Mouse (Mus musculus) mesoderm, embryonic 11.5 days (tissue): Measurements from ENCODE around the gene Nt5c2.
"Not testable (repeated sequence)": the region's sequence is repeated elsewhere in the genome, so short reads cannot be mapped to it uniquely, and the experiment has no call there.

Experiments
- DNase-seq: peaks from one replicate; pipeline ENCODE4 v3.0.0-alpha.2; 2012; ENCODE audit warnings: low read depth, low spot score

The Nt5c2 gene

DNA sequence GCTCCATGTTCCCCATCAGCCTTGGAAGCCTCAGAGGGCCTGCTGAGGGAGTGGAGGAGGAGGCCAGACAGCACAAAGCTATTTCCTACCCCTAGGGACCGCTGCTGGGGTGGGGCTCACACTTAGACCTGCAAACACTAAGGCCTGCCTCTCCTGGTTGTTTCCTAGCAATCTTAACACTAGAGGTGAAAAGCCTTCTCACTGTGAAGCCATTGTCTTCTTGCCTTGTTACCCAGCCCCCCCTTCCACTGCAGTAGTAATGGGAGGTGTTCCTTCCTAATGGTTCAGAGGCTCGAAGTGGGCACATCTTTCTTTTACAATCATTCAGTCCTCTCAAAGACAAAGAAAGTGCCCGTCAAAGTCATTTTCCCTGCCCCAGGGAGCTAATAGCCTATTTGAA lies 2.9 kb upstream of the Nt5c2 start:
- DNase-seq: no peak

DNA sequence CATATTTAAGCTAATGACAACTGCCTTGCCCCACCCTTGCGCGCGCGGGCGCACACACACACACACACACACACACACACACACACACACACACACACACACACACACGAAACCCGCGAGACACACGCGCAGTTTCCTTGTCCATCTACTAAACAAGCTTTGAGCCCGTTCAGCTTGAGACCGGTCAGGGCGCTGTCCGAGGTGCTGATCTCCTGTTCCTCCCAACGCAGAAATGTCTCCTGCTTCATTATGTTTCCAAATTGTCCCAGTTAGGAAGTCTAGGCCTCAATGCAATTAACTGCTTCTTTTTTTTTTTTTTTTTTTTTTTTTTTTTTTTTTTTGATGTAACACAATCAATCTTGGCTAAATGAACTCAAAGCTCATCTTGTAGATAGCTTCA lies 1.5 kb upstream of the Nt5c2 start:
- DNase-seq: peak; percentile 87

DNA sequence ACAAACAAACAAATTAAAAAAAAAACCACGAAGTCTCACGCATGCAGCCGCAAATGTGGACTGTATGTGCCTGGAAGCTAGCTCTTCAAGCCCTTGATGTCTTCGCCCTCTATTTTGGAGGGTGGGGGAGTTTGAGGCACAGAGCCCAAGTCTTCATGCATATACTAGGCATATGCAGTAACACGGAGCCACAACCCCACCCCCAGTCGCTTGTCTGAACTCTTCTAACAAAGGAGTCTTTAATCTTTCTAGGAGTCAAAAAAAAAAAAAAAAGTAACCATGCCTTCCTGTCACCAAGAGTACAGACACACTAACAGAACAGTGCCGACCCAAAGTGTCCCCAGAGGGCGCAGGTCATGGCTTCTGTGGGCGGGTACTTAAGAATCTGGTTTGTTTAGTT lies 1.0 kb upstream of the Nt5c2 start:
- no peak for DNase-seq

DNA sequence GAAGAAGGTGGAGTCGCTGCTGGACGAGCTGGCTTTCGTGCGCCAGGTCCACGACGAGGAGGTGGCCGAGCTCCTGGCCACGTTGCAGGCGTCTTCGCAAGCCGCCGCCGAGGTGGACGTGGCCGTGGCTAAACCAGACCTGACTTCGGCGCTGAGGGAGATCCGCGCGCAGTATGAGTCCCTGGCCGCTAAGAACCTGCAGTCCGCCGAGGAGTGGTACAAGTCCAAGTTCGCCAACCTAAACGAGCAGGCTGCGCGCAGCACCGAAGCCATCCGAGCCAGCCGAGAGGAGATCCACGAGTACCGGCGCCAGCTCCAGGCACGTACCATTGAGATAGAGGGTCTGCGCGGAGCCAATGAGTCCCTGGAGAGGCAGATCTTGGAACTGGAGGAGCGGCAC lies 443 bp upstream of the Nt5c2 start:
- DNase-seq: no peak

DNA sequence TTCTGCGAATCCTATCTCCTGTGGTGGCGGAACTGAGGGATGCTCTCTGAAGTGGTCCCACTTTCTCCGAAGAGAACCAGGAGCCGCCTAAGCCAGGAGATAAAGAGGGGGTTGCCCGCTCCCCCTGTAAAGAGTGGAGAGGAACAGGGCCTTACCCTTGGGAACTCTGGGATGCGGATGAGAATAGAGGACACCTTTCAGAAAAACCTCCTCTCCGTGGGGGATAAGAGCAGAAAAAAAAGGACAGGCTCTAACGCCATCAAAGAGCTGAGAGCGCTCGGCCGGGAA lies 850 bp downstream of the Nt5c2 start:
- DNase-seq: no peak

DNA sequence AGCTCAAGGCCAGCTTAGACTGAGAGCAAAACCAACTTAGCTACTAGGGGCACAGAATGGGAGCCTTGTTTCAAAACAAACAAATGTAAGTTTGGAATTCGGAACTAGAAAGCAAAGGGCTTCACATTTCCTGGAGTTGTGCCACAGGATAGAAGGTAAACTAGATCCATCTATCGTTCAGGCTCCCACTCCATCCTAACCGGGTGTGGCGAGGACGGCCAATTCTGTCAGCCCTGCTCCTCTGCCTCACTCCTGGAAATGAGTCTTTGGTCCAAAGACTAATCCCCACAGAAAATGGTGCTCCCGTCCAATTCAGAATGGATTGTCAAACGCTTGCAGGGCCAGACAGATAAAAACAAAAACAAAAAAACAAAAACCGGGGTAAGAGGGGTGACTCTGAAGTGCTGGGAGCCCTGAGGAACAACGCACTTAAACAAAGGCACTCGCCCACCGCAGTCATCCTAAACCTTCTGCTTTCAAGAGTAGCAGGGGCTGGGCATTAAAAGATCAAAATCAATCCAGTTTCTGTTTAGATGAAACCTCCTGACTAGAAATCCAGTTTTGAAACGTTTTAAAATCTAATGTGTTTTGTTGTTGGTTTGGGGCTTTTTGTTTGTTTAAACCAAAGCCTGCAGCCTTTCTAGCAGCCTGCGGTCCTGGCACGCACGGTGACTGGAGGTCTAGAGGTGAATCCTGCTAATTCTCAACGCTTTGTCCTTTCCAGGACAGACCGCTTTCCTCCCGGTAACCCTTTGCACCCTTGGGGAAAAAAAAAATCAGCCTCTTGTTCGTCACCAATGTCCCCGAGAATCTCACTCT lies 1.4 kb downstream of the Nt5c2 start:
- DNase-seq: no peak

DNA sequence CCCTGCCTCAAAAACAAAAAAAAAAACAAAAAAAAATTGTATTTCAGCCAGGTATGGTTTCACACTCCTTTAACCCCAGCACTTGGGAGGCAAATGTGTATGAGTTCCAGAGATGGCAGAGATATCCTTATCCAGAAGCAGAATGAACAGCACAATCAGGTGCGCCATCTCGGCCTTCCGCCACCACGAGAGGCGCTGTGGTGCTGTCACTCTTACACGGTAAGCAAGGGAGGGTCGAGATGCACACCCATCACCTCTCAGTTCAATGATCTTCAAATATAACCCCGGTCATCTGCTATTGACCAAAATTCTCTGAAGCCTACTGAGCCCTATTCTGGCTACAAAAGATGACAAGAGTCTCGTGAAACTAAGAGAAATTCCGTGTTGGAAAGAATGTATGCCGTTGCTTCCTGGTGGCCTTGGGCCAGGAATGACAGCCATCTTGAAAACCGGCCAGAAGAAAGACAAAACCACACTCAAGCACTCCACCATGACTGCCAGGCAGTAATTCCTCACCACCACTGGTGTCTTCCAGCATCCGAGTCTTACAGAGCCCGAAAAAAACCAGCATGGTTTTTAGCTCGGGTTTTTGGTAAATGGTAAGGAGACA lies 2.3 kb downstream of the Nt5c2 start:
- no peak for DNase-seq

DNA sequence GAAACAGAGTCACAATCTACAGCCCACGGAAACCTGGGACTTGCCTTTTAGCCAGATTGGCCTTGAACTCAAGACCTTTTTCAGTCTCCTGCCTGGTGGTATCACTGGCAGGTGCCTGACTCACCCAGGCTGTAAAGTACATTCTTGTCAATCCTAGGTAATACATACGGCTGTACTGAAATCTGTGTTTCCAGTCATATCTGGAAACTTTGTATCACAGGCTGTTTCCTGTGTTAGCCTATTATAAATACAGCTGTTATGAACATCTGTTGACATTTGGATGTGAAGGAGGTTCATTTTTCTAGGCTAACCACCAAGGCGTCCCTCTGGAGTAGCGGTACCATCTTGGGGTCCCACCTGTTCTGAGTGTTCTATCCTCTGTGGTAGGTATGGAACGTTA lies 5.0 kb downstream of the Nt5c2 start:
- DNase-seq: no peak

DNA sequence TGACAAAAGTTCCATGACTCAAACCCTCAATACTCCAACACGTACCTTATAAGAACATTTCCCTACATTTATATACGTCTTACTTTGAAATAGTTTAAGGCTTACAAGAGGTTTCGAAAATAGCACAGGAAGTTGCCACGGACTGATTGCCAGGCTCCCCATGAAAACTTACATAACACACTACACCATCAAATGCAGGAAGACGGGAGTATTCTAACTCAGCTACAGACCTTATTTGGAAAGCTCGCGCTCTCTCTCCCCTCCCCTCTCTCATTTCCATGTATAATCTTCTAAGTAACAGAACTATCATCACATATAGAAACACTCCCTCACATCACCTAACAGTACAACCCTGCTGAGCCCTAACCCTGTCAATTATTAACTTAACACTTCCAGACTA lies 5.5 kb downstream of the Nt5c2 start:
- DNase-seq: no peak

DNA sequence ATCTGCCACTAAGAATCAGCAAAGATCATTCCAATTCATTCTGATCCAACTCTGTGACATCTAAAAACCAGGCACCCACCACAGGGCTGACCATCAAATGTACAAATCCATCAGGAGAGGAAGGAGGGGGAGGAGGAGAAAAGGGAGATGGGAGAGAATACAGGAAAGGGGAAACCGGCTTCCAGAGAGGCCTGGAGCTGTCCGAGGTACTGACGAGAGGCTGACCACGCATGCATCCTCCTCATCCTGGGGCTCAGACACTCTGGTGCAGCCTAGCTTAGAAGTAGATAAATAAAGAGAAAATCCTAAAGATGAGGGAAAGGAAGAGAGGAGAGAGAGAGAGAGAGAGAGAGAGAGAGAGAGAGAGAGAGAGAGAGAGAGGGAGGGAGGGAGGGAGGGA lies 8.6 kb downstream of the Nt5c2 start:
- DNase-seq: peak; percentile 75

DNA sequence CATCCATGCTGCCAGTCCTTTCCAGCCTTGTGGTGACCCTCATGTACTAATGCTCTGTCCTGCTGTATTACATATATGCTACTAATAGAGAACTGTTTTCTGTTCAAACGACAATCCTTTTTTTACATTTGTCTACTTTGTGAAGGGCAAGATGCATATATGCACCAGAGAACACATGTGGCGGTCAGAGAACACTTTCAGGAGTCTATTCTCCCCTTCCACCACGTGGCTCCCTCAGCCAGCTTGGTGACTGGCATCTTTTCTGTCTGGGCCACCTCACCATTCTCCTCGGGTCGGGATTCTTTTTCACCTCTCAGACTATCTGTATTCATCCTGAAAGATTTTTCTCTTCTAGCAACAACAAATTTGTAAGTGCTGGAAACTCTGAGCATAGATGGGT lies 9.1 kb downstream of the Nt5c2 start:
- no peak for DNase-seq

DNA sequence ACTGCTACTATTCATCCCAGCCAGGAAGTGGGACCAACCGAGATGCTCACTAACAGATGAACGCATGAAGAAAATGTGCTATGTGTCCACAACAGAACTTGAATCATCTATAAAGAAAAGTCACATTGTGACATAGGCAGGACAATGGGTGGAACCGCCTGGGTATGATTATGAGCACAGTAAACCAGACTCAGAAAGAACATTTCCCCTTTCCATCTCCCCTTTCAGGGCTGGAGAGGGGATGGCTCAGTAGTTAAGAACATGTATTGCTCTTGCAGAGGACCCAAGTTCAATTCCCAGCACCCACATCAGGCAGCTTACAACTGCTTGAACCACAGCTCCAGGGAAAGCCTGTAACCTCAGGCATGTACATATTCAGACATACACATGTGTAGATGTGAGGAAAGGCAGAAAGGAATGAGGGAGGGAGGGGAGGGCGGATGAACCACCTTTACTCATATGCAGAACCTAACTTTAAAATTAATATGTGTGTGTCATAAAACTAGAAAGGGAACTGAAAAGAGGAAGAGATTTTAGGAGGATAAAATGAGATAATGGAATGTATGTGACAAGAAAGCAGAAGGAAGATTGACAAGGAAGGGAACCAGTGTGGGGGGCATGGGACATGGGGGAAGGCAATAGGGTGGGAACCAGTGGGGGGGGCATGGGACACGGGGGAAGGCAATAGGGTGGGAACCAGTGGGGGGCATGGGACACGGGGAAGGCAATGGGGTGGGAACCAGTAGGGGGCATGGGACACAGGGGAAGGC lies 11.0 kb downstream of the Nt5c2 start:
- DNase-seq: no peak

DNA sequence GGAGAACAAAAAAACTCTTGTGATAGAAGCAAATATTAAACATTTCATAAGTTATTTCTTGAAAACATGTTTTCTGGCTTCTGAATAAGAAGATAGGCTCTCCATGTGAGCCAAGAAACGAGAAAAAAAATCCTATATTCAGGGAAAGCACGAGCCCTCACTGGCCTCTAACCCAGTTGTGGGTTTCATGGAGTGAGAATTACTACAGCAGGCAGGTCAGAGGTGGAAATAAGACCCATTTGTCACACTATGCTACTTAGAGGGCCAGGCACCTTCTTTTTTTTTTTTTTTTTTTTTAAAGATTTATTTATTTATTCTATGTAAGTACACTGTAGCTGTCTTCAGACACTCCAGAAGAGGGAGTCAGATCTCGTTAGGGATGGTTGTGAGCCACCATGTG lies 14.6 kb downstream of the Nt5c2 start:
- not testable (repeated sequence) for DNase-seq

DNA sequence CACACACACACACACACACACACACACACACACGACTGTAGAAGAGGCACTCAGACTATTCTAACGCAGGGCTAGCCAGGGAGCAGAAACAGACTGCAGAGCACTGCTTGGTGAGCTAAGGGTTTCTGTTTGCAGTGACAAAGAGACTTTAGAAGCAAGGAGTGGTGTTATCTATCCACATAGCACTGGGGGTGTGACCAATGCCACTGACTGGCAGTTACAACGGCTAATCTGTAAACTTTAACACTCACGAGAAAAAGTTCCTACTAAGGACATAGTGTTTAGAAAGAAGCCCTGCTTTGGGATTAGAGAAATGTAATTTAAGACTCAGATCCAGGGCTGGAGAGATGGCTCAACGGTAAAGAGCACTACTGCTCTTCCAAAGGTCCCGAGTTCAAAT lies 15.2 kb downstream of the Nt5c2 start:
- DNase-seq: no peak

DNA sequence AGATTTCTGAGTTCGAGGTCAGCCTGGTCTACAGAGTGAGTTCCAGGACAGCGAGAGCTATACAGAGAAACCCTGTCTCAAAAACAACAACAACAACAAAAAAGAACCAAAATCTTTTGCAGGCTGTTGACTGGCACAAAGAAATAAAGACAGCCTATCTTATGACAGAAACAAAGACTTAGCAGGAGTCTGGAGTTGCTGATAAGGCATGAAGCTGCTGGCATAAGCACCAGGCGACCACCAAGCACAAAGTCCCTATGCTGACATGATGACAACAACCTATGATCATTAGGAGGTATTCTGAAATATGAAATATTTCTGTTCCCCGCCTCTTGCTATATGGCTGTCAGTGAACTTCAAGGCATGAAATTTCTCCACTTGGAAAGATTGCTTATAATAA lies 16.0 kb downstream of the Nt5c2 start:
- no peak for DNase-seq

DNA sequence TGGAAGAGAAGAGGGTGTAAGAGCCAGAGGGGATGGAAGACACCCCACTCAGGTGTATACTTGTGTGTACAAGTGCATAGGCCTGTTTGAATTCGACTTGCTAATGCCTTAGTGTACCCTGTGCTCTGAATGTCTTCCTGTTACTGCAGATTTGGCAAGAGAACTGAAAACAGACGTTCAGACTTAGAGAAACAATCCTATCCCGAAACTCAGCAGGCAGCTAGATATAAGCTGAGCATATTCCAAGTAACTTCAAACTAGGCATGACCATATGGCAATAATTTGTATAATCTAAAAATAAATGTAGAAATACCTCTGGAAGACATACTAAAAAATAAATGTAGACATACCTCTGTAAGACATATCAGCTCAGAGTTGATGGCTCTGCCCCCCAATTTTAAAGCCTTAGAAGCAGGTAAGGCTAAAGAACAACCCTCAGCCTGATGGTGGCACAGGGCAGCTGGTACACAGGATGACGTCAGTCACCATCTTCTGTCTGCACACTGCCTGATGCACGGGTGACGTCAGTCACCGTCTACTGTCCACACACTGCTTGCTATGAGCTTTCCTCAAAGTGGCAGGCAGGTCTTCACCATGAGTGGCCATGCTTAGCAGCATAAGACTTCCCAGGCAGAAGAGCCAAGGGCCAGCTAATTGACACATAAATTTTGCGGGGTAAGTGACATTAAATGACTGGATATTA lies 16.6 kb downstream of the Nt5c2 start:
- DNase-seq: no peak

DNA sequence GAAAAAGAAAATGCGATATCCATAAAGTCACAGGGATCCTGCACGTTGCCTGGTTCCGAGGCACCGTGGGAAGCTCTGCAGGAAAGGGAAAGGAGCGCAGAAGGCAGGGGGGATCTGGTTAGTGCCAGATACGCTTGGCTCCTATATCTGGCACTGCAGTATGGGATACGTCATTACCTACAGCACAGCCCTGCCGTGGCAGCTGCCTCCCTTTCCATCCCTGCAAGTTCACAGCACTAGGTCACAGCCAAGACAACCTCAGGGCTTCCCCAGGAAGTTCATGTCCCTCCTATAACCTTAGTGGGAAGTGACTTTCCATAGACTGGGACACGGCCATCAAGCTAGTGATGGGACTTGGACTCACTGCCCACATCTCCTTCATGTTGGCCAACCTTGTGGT lies 18.9 kb downstream of the Nt5c2 start:
- DNase-seq: no peak

DNA sequence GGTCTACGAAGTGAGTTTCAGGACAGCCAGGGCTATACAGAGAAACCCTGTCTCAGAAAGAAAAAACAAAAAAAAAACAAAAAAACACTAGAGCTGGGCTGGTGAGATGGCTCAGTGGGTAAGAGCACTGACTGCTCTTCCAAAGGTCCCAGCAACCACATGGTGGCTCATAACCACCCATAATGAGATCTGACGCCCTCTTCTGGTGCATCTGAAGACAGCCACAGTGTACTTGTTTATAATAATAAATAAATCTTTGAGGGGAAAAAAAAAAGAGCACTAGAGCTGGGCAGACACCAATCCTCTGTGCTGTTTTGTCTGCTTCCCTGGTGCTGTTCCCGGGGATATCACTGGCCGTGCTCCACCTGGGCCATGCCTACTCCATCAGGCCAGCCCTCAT lies 22.6 kb downstream of the Nt5c2 start:
- DNase-seq: not testable (repeated sequence)

DNA sequence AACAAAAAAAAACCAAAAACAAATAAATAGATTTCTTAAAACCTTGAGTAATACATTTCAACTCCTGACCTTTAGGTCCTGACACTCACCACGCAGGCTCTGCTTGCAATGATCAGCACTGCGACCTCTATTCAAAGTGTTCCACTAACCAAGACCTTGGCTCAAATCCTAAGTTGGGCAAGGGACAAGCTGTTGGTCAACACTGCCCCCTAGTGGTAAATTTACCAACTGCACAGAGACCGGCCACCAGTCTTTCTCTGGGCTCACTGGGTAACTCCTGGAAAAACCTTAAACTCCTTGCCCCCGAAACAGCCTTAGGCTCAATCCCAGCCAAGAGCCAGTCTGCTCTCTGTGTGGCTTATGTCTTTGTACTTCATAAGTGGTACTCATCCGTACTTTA lies 23.8 kb downstream of the Nt5c2 start:
- peak; percentile 85 for DNase-seq

DNA sequence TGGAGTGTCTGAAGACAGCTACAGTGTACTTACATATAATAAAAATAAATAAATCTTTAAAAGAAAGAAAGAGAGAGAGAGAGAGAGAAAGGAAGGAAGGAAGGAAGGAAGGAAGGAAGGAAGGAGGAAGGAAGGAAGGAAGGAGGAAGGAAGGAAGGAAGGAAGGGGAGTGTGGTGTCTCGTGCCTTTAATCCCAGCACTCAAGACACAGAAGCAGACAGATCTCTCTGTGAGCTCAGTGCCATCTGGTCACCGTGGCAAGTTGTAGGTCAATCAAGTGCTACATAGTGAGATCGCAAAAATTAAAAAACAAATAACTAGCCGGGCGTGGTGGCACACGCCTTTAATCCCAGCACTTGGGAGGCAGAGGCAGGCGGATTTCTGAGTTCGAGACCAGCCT lies 24.3 kb downstream of the Nt5c2 start:
- DNase-seq: not testable (repeated sequence)

DNA sequence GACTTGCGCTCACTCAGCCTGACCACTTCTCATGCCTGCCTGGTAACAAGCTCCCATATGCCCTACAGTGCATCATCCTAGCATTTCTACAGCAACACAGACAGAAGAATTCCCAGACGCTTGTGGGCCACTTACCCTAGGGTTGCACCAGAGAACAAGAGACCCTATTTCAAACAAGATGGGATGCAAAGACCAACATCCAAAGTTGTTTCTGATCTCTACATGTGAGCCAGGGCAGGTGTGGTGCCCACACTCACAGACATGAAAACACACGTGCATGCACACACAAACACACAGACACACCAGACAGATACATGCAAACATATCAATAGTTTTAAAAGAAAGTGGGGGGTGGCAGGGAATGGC lies 24.8 kb downstream of the Nt5c2 start:
- DNase-seq: no peak

DNA sequence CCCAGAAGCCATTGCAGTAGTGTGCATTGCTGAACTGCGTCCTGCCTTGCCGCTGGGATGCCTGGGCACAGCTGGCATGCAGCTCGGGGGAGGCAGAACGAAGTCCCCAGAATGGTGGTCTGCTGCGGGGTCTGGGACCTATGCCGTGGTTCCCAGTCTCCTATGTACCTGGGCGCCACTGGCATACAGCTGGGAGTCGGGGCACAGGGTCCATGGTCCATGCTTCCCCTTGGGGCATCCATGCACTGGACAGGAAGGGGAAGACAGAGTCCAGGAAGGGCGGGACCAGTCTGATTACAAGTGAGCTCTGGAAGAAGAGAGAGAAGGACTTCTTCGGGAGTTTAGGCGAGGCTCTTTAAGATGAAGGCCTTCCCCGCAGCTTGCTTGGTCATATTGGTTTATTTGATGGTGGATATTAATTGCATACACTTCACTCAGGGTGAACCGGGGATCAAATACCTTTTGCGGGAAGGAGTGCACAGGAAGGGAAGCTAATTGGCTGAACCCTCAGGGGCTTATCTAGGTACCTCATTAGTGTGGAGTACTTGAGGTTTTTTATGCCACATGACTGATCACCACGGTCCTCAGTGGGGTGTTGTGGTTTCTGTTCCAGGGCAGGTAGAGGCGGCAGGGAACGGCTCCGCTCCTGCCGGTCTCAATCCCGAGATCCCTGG lies 25.3 kb downstream of the Nt5c2 start:
- DNase-seq: no peak
